Comparison of ENCODE assay signal across 24 mouse cellular contexts in genomic region chr3:78889326-78889725, GRCm38 (mm10).
"Had no signal": no experiment of that assay in that cellular context is flagged by ENCODE, and none has a peak within 500 bp of the region (broad histone marks: within the 10 kb centered on the region; RNA-seq: fewer than 3 reads in every experiment).

No protein-coding gene starts in this region.

- ATAC-seq: hindbrain, embryonic 16.5 days; inflammation-experienced regulatory T-cells, adult 6 months; intestine, embryonic 15.5 days; intestine, postnatal 0 days had no signal

- H3K4me1 ChIP-seq: heart, embryonic 10.5 days; heart, embryonic 12.5 days; hindbrain, embryonic 10.5 days; hindbrain, embryonic 12.5 days; intestine, embryonic 15.5 days; limb, embryonic 10.5 days; limb, embryonic 12.5 days had no signal

- H3K27ac ChIP-seq: gastrocnemius, adult 2 months; heart, embryonic 10.5 days; hindbrain, embryonic 10.5 days; hindbrain, embryonic 12.5 days; hindbrain, embryonic 14.5 days; intestine, embryonic 15.5 days; layer of hippocampus, adult 2 months; left cerebral cortex, adult 2 months; limb, embryonic 10.5 days; limb, embryonic 12.5 days had no signal

- DNase-seq: gastrocnemius, adult 2 months; gastrocnemius, postnatal 10 days; gastrocnemius, postnatal 25 days; heart, postnatal 10 days; heart, postnatal 4 days; kidney, adult 18-20 months; kidney, adult 8-10 months; kidney, postnatal 10 days; kidney, postnatal 25 days; kidney, postnatal 4 days; liver had no signal

- H3K9me3 ChIP-seq: heart, embryonic 10.5 days; heart, embryonic 12.5 days; hindbrain, embryonic 10.5 days; hindbrain, embryonic 12.5 days; intestine, embryonic 15.5 days; limb, embryonic 10.5 days; limb, embryonic 12.5 days had no signal

- H3K27me3 ChIP-seq: heart, embryonic 12.5 days; hindbrain, embryonic 12.5 days; intestine, embryonic 15.5 days; limb, embryonic 12.5 days had no signal

- H3K9ac ChIP-seq: heart, embryonic 12.5 days; hindbrain, embryonic 12.5 days; hindbrain, embryonic 14.5 days; intestine, embryonic 15.5 days; limb, embryonic 12.5 days had no signal

- H3K36me3 ChIP-seq: heart, embryonic 10.5 days; heart, embryonic 12.5 days; hindbrain, embryonic 10.5 days; hindbrain, embryonic 12.5 days; intestine, embryonic 15.5 days; limb, embryonic 10.5 days; limb, embryonic 12.5 days had no signal

- H3K4me3 ChIP-seq: gastrocnemius, adult 2 months; heart, embryonic 10.5 days; heart, embryonic 12.5 days; hindbrain, embryonic 10.5 days; hindbrain, embryonic 12.5 days; intestine, embryonic 15.5 days; layer of hippocampus, adult 2 months; left cerebral cortex, adult 2 months; limb, embryonic 10.5 days; limb, embryonic 12.5 days had no signal

- H3K4me2 ChIP-seq: heart, embryonic 12.5 days; hindbrain, embryonic 12.5 days; hindbrain, embryonic 14.5 days; intestine, embryonic 15.5 days; limb, embryonic 12.5 days had no signal
